Mouse (Mus musculus) liver, adult 2 months (tissue): Measurements from ENCODE around the gene Btg3. TPM values are rescaled to one million over a fixed set of nuclear protein-coding genes. Genes with fewer than 3 reads are reported as not detected.

Source experiments
- DNase-seq: peaks from one replicate; pipeline ENCODE4 v3.0.0-alpha.2; 2011; ENCODE audit warnings: low read depth, low spot score; ENCODE audit errors: extremely low read depth
- H3K27ac ChIP-seq: fragments of 200-500 bp; replicated peaks from 2 replicates; pipeline ENCODE4 v1.5.1; 2012; ENCODE audit warnings: low read depth, mild to moderate bottlenecking, control low read depth, inconsistent platforms, low read length; ENCODE audit not compliant: insufficient read depth
- H3K27me3 ChIP-seq: fragments of 200-500 bp; 2 replicates; pipeline ENCODE4 v1.6.1; 2012; ENCODE audit warnings: mild to moderate bottlenecking, moderate library complexity, low read length, inconsistent platforms; ENCODE audit not compliant: control insufficient read depth, insufficient read depth
- H3K36me3 ChIP-seq: fragments of 200-500 bp; 2 replicates; pipeline ENCODE4 v1.6.1; 2012; ENCODE audit warnings: low read length, inconsistent platforms; ENCODE audit not compliant: control insufficient read depth, insufficient read depth
- H3K4me1 ChIP-seq: fragments of 200-500 bp; 2 replicates; pipeline ENCODE4 v1.6.1; 2011; ENCODE audit warnings: low read length; ENCODE audit not compliant: control insufficient read depth, insufficient read depth
- H3K4me3 ChIP-seq: fragments of 200-500 bp; 2 replicates; pipeline ENCODE4 v1.5.1; 2011; ENCODE audit warnings: low read depth, mild to moderate bottlenecking, control low read depth, low read length, moderate library complexity; ENCODE audit not compliant: insufficient read depth
- H3K79me2 ChIP-seq: fragments of 200-500 bp; 2 replicates; pipeline ENCODE4 v1.6.1; 2012; ENCODE audit warnings: inconsistent platforms, mild to moderate bottlenecking, low read length, moderate library complexity; ENCODE audit not compliant: control insufficient read depth, insufficient read depth
- H3K9ac ChIP-seq: fragments of 200-500 bp; 2 replicates; pipeline ENCODE4 v1.6.1; 2012; ENCODE audit warnings: low read depth, mild to moderate bottlenecking, control low read depth, inconsistent platforms, low read length
- CTCF ChIP-seq: fragments of 200-500 bp; IDR thresholded peaks from 2 replicates; pipeline ENCODE4 v1.5.1; 2011; ENCODE audit warnings: low read depth, low read length, control low read depth
- POLR2A ChIP-seq: fragments of 200-500 bp; IDR thresholded peaks from 2 replicates; pipeline ENCODE4 v1.6.1; 2011; ENCODE audit warnings: low read length, control low read depth; ENCODE audit not compliant: insufficient read depth; ENCODE audit errors: extremely low read depth
- WGBS: fragments of 180-500 bp; shearing (Covaris S2); methylation state at CpG from one replicate; pipeline ENCODE4 v1.1.7; 2018; 5-methylcytosine and 5-hydroxymethylcytosine counted together
- polyA plus RNA-seq: library from polyadenylated mRNA; depleted of rRNA; stranded (reverse); fragments of >200 nt; gene quantifications from 2 replicates; pipeline ENCODE4 v1.2.3, GENCODE M21; 2012; rRNA removed
- total RNA-seq: library from RNA; depleted of rRNA; stranded (reverse); fragments of >200 nt; gene quantifications from 2 replicates; pipeline ENCODE4 v1.2.3, GENCODE M21; 2014; rRNA removed

Btg3 gene
- total RNA-seq, result 1.5 and 1.9 TPM in 2 replicates
- polyA plus RNA-seq, result 0.17 and 0.73 TPM in 2 replicates

DNA sequence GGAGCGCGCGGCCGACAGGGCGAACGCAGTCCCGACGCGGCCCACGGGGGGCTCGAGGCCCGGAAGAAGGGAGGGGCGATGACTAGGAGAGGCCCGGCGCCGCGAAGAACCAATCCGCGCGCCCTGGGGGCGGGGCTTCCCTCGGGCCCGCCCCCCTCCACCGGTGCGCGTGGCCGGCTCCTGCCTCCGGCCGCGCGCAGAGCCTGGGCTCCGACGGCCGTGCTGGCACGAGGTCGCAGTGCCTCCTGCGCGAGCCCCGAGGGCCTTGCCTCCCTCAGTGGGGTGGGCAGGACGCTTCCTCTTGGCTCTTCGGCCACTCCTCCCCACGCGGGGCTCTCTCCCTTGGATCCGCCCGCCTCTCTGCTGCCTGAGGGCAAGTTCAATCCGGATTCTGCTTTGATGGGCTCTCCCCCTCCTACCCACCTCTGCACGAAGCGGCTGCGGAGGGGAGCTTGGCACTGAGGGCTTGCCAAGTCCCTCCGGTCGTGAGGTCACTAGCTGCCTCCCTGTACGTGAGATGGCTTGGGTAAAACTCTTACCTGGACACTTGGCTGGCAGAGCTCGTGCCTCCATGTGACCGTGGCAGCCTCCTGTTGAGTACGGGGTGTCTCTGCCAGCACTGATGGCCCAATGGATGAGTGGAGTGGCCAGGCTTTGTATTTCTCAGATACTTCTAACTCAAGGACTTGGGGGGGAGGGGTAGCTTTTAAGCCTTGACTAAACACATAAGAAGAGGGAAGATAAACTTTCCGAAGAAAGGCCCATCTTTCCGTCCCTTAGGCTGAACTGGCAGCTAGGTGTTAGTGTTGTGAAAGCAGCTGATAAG lies at the start of gene Btg3:
Gene Btg3 (minus strand): TSS at position 448 of the 826 bp plus-strand sequence.
- no peaks in the 10 kb centered on the region for H3K27me3 ChIP-seq
- H3K4me1 ChIP-seq, result no peaks in the 10 kb centered on the region; the same call in 1 of the 2 replicates

GRCm38 (mm10) chr16:78417733-78418132 lies 40.7 kb upstream of the Btg3 start:
- Histone ChIP-seq H3K9ac (no peak overlapping the region), H3K4me1 (no peaks in the 10 kb centered on the region), H3K4me3 (no peak overlapping the region), H3K27me3 (0 out of 2 replicates have a peak, but pooled peaks cover 2% of the 10 kb centered on the region), H3K79me2 (no peaks in the 10 kb centered on the region), H3K36me3 (no peaks in the 10 kb centered on the region), H3K27ac (no peak overlapping the region)
- TF ChIP-seq CTCF (no peak), POLR2A (no peak)
- DNase-seq, result no peak
- WGBS, result 55% methylated on average over 10 of the region's 10 CpGs

More for the DNA sequence above, at the start of gene Btg3:
- H3K9ac ChIP-seq, result peak within 1 kb of the TSS; percentile 91
- WGBS, result 4% methylated on average over 56 of the region's 57 CpGs
- H3K27ac ChIP-seq, result peak within 1 kb of the TSS; percentile 25; the same call in 1 of the 2 replicates
- TF ChIP-seq POLR2A, result no peak
- TF ChIP-seq CTCF, result no peak
- peak; percentile 45 for DNase-seq
- H3K79me2 ChIP-seq, result peaks cover 4% of the 10 kb centered on the region; the same call in 1 of the 2 replicates
- peak within 1 kb of the TSS; percentile 80 for H3K4me3 ChIP-seq
- peaks cover 1% of the 10 kb centered on the region; the same call in 1 of the 2 replicates for H3K36me3 ChIP-seq

DNA sequence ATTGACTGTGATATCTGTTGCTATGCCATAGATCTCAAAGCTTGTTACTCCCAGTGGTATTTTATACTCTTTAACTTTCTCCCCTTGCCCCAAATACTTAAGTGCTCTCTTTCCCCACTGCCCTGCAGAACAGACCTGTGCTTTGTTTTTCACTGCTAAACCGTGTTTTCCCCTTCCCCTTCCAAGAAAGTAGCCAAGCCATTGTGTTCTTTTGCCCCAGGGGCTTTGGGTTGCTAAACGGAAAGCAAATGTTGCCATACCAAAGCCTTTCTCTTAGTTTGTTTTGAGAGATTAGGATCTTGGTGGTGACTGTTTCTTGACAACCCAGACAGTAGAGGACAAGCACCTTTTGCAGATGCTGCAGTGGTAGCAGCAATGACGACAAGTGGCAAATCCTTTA lies 39.5 kb upstream of the Btg3 start:
- Histone ChIP-seq H3K79me2 (no peaks in the 10 kb centered on the region), H3K36me3 (no peaks in the 10 kb centered on the region), H3K4me1 (no peaks in the 10 kb centered on the region), H3K4me3 (no peak overlapping the region), H3K27me3 (0 out of 2 replicates have a peak, but pooled peaks cover 2% of the 10 kb centered on the region), H3K27ac (no peak overlapping the region), H3K9ac (no peak overlapping the region)
- WGBS, result 17% methylated on average over 3 of the region's 3 CpGs
- TF ChIP-seq POLR2A, result no peak
- TF ChIP-seq CTCF, result no peak
- no peak for DNase-seq

- no peaks in the 10 kb centered on the region for H3K27me3 ChIP-seq
- no peaks in the 10 kb centered on the region for H3K4me1 ChIP-seq
- WGBS, result 86% methylated on average over 10 of the region's 10 CpGs
- no peak overlapping the region for H3K4me3 ChIP-seq
- no peak overlapping the region for H3K27ac ChIP-seq
- H3K36me3 ChIP-seq, result no peaks in the 10 kb centered on the region
- TF ChIP-seq CTCF, result no peak
- TF ChIP-seq POLR2A, result no peak
- H3K9ac ChIP-seq, result no peak overlapping the region
- H3K79me2 ChIP-seq, result no peaks in the 10 kb centered on the region
- no peak for DNase-seq
Measured at GRCm38 (mm10) chr16:78409991-78410390, 33.0 kb upstream of the Btg3 start.

GRCm38 (mm10) chr16:78407855-78408254 lies 30.9 kb upstream of the Btg3 start:
- Histone ChIP-seq H3K27me3 (no peaks in the 10 kb centered on the region), H3K4me3 (no peak overlapping the region), H3K4me1 (no peaks in the 10 kb centered on the region), H3K9ac (no peak overlapping the region), H3K27ac (no peak overlapping the region), H3K79me2 (no peaks in the 10 kb centered on the region), H3K36me3 (no peaks in the 10 kb centered on the region)
- TF ChIP-seq CTCF, result no peak
- no peak for TF ChIP-seq POLR2A
- 88% methylated on average over 6 of the region's 6 CpGs for WGBS
- no peak for DNase-seq

DNA sequence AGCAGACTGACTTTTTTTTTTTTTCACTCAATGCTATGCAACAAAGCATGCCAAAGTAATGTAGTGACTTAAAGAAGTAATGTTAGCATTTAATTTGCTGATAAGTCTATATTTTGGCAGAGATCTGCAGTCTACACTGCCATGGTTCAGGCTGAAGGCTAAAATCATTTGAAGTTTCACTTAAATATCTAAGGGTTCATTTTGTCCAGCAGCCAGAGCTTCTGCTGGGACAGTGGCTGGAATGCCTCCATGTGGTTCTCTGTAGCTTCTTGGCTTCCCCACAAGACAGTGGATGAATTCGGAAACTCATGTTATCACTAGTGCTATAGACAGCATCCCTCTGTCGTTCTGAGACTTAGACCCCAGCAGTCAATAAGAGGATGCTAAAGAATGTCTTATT lies 29.7 kb upstream of the Btg3 start:
- TF ChIP-seq POLR2A (no peak), CTCF (no peak)
- 83% methylated on average over 2 of the region's 2 CpGs for WGBS
- DNase-seq, result no peak

More for the DNA sequence above, 29.7 kb upstream of the Btg3 start:
- H3K27ac ChIP-seq, result no peak overlapping the region
- no peak overlapping the region for H3K4me3 ChIP-seq
- H3K36me3 ChIP-seq, result no peaks in the 10 kb centered on the region
- H3K27me3 ChIP-seq, result no peaks in the 10 kb centered on the region
- H3K9ac ChIP-seq, result no peak overlapping the region
- H3K79me2 ChIP-seq, result no peaks in the 10 kb centered on the region
- H3K4me1 ChIP-seq, result no peaks in the 10 kb centered on the region
